Mouse (Mus musculus): ENCODE data around the gene Galnt2.

GRCm38 (mm10) chr8:124389495-124389894, 158.3 kb downstream of the Galnt2 start:
- TF ChIP-seq POLR2A (IDR thresholded peaks at IDR 0.05; ENCODE audit: borderline replicate concordance, extremely low read depth, low read depth, low read length) (no peak), CTCF (IDR thresholded peaks at IDR 0.05; ENCODE audit: insufficient read depth, low read length) (no peak)
